Mouse (Mus musculus): Measurements from ENCODE around the gene 1700007K13Rik.

1700007K13Rik gene

GRCm38 (mm10) chr2:28469461-28469860 is 3.3 kb upstream of the 1700007K13Rik start:
- no peak for DNase-seq (ENCODE audit: low spot score)

GRCm38 (mm10) chr2:28468486-28469225 is 2.5 kb upstream of the 1700007K13Rik start:
- DNase-seq (ENCODE audit: low spot score), result no peak

- DNase-seq (ENCODE audit: low spot score), result peak; percentile 89
Observed at GRCm38 (mm10) chr2:28467860-28468485, 1.8 kb upstream of the 1700007K13Rik start, which contains the start of gene Mrps2. Mrps2 (plus strand) TSS chr2:28468066.

GRCm38 (mm10) chr2:28464919-28465318 is 1.2 kb downstream of the 1700007K13Rik start:
- DNase-seq (ENCODE audit: low spot score), result no peak

GRCm38 (mm10) chr2:28463919-28464318 is 2.2 kb downstream of the 1700007K13Rik start:
- peak; percentile 68 for DNase-seq (ENCODE audit: low spot score)

GRCm38 (mm10) chr2:28456616-28457015 is 9.5 kb downstream of the 1700007K13Rik start:
- no peak for DNase-seq (ENCODE audit: low spot score)

GRCm38 (mm10) chr2:28453539-28453938 is 12.6 kb downstream of the 1700007K13Rik start:
- no peak for DNase-seq (ENCODE audit: low spot score)

GRCm38 (mm10) chr2:28451663-28452062 is 14.5 kb downstream of the 1700007K13Rik start:
- no peak for DNase-seq (ENCODE audit: low spot score)

GRCm38 (mm10) chr2:28447315-28447670 is 18.8 kb downstream of the 1700007K13Rik start:
- no peak for DNase-seq (ENCODE audit: low spot score)

GRCm38 (mm10) chr2:28446515-28447314 is 19.4 kb downstream of the 1700007K13Rik start, which contains the start of gene Ppp1r26:
Ppp1r26 (plus strand) TSS chr2:28446800.
- DNase-seq (ENCODE audit: low spot score), result peak; percentile 53

- no peak for DNase-seq (ENCODE audit: low spot score)
Observed at GRCm38 (mm10) chr2:28446181-28446514, 20.0 kb downstream of the 1700007K13Rik start.

GRCm38 (mm10) chr2:28445082-28445481 is 21.1 kb downstream of the 1700007K13Rik start:
- no peak for DNase-seq (ENCODE audit: low spot score)

- DNase-seq (ENCODE audit: low spot score), result no peak
Observed at GRCm38 (mm10) chr2:28440842-28441241, 25.3 kb downstream of the 1700007K13Rik start.

GRCm38 (mm10) chr2:28435401-28435800 is 30.7 kb downstream of the 1700007K13Rik start:
- DNase-seq (ENCODE audit: low spot score), result no peak

GRCm38 (mm10) chr2:28433512-28433911 is 32.6 kb downstream of the 1700007K13Rik start:
- no peak for DNase-seq (ENCODE audit: low spot score)

GRCm38 (mm10) chr2:28432811-28433210 is 33.3 kb downstream of the 1700007K13Rik start:
- peak; percentile 75 for DNase-seq (ENCODE audit: low spot score)

- DNase-seq (ENCODE audit: low spot score), result no peak
Observed at GRCm38 (mm10) chr2:28430846-28431245, 35.3 kb downstream of the 1700007K13Rik start.

GRCm38 (mm10) chr2:28427226-28427625 is 38.9 kb downstream of the 1700007K13Rik start:
- DNase-seq (ENCODE audit: low spot score), result no peak

GRCm38 (mm10) chr2:28423167-28423566 is 43.0 kb downstream of the 1700007K13Rik start:
- peak; percentile 29 for DNase-seq (ENCODE audit: low spot score)

- DNase-seq (ENCODE audit: low spot score), result peak; percentile 81
Observed at GRCm38 (mm10) chr2:28419898-28420297, 46.2 kb downstream of the 1700007K13Rik start.

GRCm38 (mm10) chr2:28418034-28418433 is 48.1 kb downstream of the 1700007K13Rik start:
- DNase-seq (ENCODE audit: low spot score), result peak; percentile 75

- DNase-seq (ENCODE audit: low spot score), result no peak
Observed at GRCm38 (mm10) chr2:28416511-28416910, 49.6 kb downstream of the 1700007K13Rik start.

Data from testis, postnatal 14 days (tissue).